Mouse (Mus musculus) forebrain, postnatal 0 days (tissue): ENCODE results near the gene Smap2. TPM values are rescaled to one million over a fixed set of nuclear protein-coding genes. Genes with fewer than 3 reads are reported as not detected.

Experiments
- ATAC-seq: fragments of 200-750 bp; cut with Nextera tagmentation; 2 replicates; pipeline ENCODE4 v1.8.0; 2017; ENCODE audit warnings: mild to moderate bottlenecking, moderate library complexity
- DNase-seq: peaks from one replicate; pipeline ENCODE4 v3.0.0-alpha.2; 2015
- H3K27ac ChIP-seq: fragments of 300-500 bp; sonication (generic); 2 replicates; pipeline ENCODE4 v1.5.1; 2014; ENCODE audit warnings: low read depth, mild to moderate bottlenecking, antibody characterized with exemption, low read length, moderate library complexity, mixed read lengths
- H3K27me3 ChIP-seq: fragments of 300-500 bp; sonication (generic); 2 replicates; pipeline ENCODE4 v1.6.1; 2014; ENCODE audit warnings: mild to moderate bottlenecking, low read length, mixed read lengths; ENCODE audit not compliant: insufficient read depth
- H3K36me3 ChIP-seq: fragments of 300-500 bp; sonication (generic); 2 replicates; pipeline ENCODE4 v1.6.1; 2014; ENCODE audit warnings: mild to moderate bottlenecking, moderate library complexity; ENCODE audit not compliant: insufficient read depth
- H3K4me1 ChIP-seq: fragments of 300-500 bp; sonication (generic); 2 replicates; pipeline ENCODE4 v1.6.1; 2014; ENCODE audit warnings: antibody characterized with exemption; ENCODE audit not compliant: insufficient read depth
- H3K4me2 ChIP-seq: fragments of 300-500 bp; sonication (generic); 2 replicates; pipeline ENCODE4 v1.6.1; 2014; ENCODE audit warnings: low read depth, mild to moderate bottlenecking, moderate library complexity
- H3K4me3 ChIP-seq: fragments of 300-500 bp; sonication (generic); 2 replicates; pipeline ENCODE4 v1.5.1; 2014; ENCODE audit warnings: low read depth, low read length, mixed read lengths
- H3K9ac ChIP-seq: fragments of 300-500 bp; sonication (generic); 2 replicates; pipeline ENCODE4 v1.6.1; 2014; ENCODE audit warnings: mild to moderate bottlenecking
- H3K9me3 ChIP-seq: fragments of 300-500 bp; sonication (generic); 2 replicates; pipeline ENCODE4 v1.6.1; 2016; ENCODE audit warnings: low read length
- CTCF ChIP-seq: sonication (generic); IDR thresholded peaks from 2 replicates; pipeline ENCODE4 v1.5.1; 2016; ENCODE audit warnings: antibody characterized with exemption, control low read depth, low read depth
- WGBS: fragments of 180-500 bp; shearing (Covaris S2); extraction: QIAGEN DNeasy Blood & Tissue Kit; methylation state at CpG from one replicate; pipeline ENCODE4 v1.1.7; 2014; 5-methylcytosine and 5-hydroxymethylcytosine counted together
- polyA plus RNA-seq: library from polyadenylated mRNA; unstranded; fragments of >200 nt; fragmentation: Nextera tagmentation; extraction: Ambion mirVana; gene quantifications from 2 replicates; pipeline ENCODE4 v1.2.1, GENCODE M21; 2015
- total RNA-seq: library from RNA; depleted of rRNA; stranded (reverse); fragments of >200 nt; gene quantifications from 2 replicates; pipeline ENCODE4 v1.2.3, GENCODE M21; 2014

The Smap2 gene
- total and polyA plus RNA-seq, 2 experiments from 2014 or later, result 49.7 to 92.0 TPM

- Histone ChIP-seq H3K27me3 (no peaks in the 10 kb centered on the region), H3K4me1 (no peaks in the 10 kb centered on the region), H3K9me3 (no peaks in the 10 kb centered on the region), H3K36me3 (no peaks in the 10 kb centered on the region), H3K4me2 (peak overlapping the region; percentile 88), H3K9ac (peak overlapping the region; percentile 71), H3K27ac (peak overlapping the region; percentile 83; the same call in 1 of the 2 replicates), H3K4me3 (peak overlapping the region; percentile 77)
- ATAC-seq (no peak), DNase-seq (peak; percentile 17)
- 37% methylated on average over 6 of the region's 6 CpGs for WGBS
- no peak for TF ChIP-seq CTCF
These were observed 64.9 kb downstream of the Smap2 start for GRCm38 (mm10) chr4:120952163-120952562.

- Histone ChIP-seq H3K4me1 (no peaks in the 10 kb centered on the region), H3K9me3 (no peaks in the 10 kb centered on the region), H3K9ac (peak within 1 kb of the TSS; percentile 71), H3K27me3 (no peaks in the 10 kb centered on the region), H3K4me3 (peak within 1 kb of the TSS; percentile 77), H3K27ac (peak within 1 kb of the TSS; percentile 83), H3K36me3 (no peaks in the 10 kb centered on the region), H3K4me2 (peak within 1 kb of the TSS; percentile 88)
- DNase-seq (peak; percentile 90), ATAC-seq (peak; percentile 99)
- no peak for TF ChIP-seq CTCF
- under 1% methylated on average over 60 of the region's 60 CpGs for WGBS
These were observed 65.5 kb downstream of the Smap2 start, which contains the start of gene Zfp69 for GRCm38 (mm10) chr4:120951428-120951973. Gene Zfp69 (minus strand): TSS chr4:120951699.

- DNase-seq, result no peak
- peak overlapping the region; percentile 88 for H3K4me2 ChIP-seq
These were observed 66.2 kb downstream of the Smap2 start for GRCm38 (mm10) chr4:120950763-120951427.

GRCm38 (mm10) chr4:120948938-120949337 is 68.1 kb downstream of the Smap2 start:
- no peak for TF ChIP-seq CTCF
- Histone ChIP-seq H3K4me1 (no peaks in the 10 kb centered on the region), H3K4me2 (no peak overlapping the region), H3K9ac (no peak overlapping the region), H3K9me3 (no peaks in the 10 kb centered on the region), H3K27ac (no peak overlapping the region), H3K27me3 (no peaks in the 10 kb centered on the region), H3K4me3 (no peak overlapping the region), H3K36me3 (no peaks in the 10 kb centered on the region)
- 85% methylated on average over 3 of the region's 3 CpGs for WGBS
- DNase-seq (no peak), ATAC-seq (no peak)

More at GRCm38 (mm10) chr4:120950763-120951427, 66.2 kb downstream of the Smap2 start:
- 7% methylated on average over 20 of the region's 20 CpGs for WGBS
- Histone ChIP-seq H3K36me3 (no peaks in the 10 kb centered on the region), H3K9ac (peak overlapping the region; percentile 71), H3K4me3 (peak overlapping the region; percentile 77), H3K27ac (peak overlapping the region; percentile 83), H3K9me3 (no peaks in the 10 kb centered on the region), H3K4me1 (no peaks in the 10 kb centered on the region), H3K27me3 (no peaks in the 10 kb centered on the region)
- ATAC-seq, result no peak
- TF ChIP-seq CTCF, result no peak

- H3K27me3 ChIP-seq, result no peaks in the 10 kb centered on the region
- DNase-seq (no peak), ATAC-seq (no peak)
- no peak overlapping the region for H3K9ac ChIP-seq
- H3K9me3 ChIP-seq, result no peaks in the 10 kb centered on the region
- H3K4me2 ChIP-seq, result no peak overlapping the region
- TF ChIP-seq CTCF, result no peak
- WGBS, result 96% methylated on average over 3 of the region's 3 CpGs
- no peaks in the 10 kb centered on the region for H3K36me3 ChIP-seq
- no peaks in the 10 kb centered on the region for H3K4me1 ChIP-seq
- no peak overlapping the region for H3K4me3 ChIP-seq
- no peak overlapping the region for H3K27ac ChIP-seq
These were observed 82.0 kb downstream of the Smap2 start for GRCm38 (mm10) chr4:120935006-120935405.

GRCm38 (mm10) chr4:120930736-120931135 is 86.3 kb downstream of the Smap2 start:
- 94% methylated on average over 18 of the region's 18 CpGs for WGBS
- H3K9ac ChIP-seq, result no peak overlapping the region
- ATAC-seq, result no peak
- no peaks in the 10 kb centered on the region for H3K36me3 ChIP-seq
- no peak overlapping the region for H3K4me2 ChIP-seq
- TF ChIP-seq CTCF, result no peak
- no peak overlapping the region for H3K4me3 ChIP-seq
- H3K27ac ChIP-seq, result no peak overlapping the region
- H3K4me1 ChIP-seq, result no peaks in the 10 kb centered on the region
- DNase-seq, result no peak
- no peaks in the 10 kb centered on the region for H3K9me3 ChIP-seq
- no peaks in the 10 kb centered on the region for H3K27me3 ChIP-seq

- no peak overlapping the region for H3K9ac ChIP-seq
- WGBS, result 82% methylated on average over 3 of the region's 3 CpGs
- no peak overlapping the region for H3K27ac ChIP-seq
- no peak overlapping the region for H3K4me3 ChIP-seq
- DNase-seq, result no peak
- no peaks in the 10 kb centered on the region for H3K9me3 ChIP-seq
- H3K4me1 ChIP-seq, result no peaks in the 10 kb centered on the region
- H3K4me2 ChIP-seq, result no peak overlapping the region
- no peaks in the 10 kb centered on the region for H3K27me3 ChIP-seq
- H3K36me3 ChIP-seq, result no peaks in the 10 kb centered on the region
- no peak for ATAC-seq
- no peak for TF ChIP-seq CTCF
These were observed 88.4 kb downstream of the Smap2 start for GRCm38 (mm10) chr4:120928686-120929085.
